Mouse (Mus musculus) R1 (cell line): Measurements from ENCODE around the gene Il16.
"Not testable (repeated sequence)": the region's sequence is repeated elsewhere in the genome, so short reads cannot be mapped to it uniquely, and the experiment has no call there.

Experiments used
- DNase-seq: peaks from one replicate; pipeline ENCODE4 v3.0.0-alpha.2; 2018; ENCODE audit warnings: low read depth, low spot score

Gene Il16

GRCm38 (mm10) chr7:83736341-83737115 is 9.0 kb downstream of the Il16 start:
- DNase-seq, result no peak

DNA sequence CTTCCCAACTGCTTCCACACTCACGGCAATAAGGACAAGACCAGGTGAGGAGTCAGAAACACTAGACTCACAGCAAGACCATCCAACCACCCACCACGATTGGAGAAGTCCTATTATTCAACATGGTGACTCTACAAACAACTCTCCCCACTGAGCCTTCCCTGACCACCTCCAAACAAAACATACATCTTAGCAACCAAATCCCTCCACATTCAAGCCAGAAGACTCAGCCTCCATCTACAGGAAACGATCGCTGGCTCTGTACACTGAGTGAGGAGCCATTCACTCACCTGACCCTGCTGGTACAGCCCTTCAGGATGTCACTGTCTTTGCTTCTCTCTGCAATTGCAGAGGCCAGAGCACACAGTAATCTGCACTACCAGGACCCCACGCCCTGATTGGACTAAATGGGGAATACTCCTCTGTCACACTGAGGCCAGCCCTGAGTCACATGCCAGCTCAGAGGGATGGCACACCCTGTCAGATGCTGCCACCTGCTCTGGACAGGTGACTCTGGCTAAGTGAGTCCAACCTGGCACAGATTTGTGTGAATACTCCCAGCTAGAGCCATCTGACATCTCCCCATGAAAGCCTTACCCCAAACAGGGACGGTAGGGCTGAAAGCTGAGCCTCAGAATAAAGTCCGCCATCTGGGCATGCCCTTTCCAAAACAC is 10.3 kb downstream of the Il16 start:
- no peak for DNase-seq

DNA sequence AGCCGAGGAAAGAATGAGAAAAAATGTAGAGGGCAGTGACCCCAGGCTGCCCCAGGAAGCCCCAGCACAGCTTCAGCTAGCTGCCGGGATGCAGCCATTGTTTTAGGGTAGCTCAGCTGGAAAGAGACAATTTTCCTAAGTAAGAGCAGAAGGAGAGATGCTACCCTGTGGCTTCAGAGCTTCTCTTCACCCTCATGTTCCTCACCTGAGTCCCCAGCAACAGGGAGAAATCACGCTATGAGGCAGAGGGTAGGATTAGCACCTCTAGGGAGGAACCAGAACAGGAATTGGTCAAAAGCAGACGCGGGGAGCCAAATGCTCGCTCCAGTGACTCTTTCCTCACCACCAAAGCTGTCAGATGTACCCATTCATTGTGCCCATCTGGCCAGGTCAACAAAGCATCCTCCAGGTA is 10.8 kb downstream of the Il16 start:
- DNase-seq, result no peak

GRCm38 (mm10) chr7:83734246-83734645 is 11.3 kb downstream of the Il16 start:
- no peak for DNase-seq

DNA sequence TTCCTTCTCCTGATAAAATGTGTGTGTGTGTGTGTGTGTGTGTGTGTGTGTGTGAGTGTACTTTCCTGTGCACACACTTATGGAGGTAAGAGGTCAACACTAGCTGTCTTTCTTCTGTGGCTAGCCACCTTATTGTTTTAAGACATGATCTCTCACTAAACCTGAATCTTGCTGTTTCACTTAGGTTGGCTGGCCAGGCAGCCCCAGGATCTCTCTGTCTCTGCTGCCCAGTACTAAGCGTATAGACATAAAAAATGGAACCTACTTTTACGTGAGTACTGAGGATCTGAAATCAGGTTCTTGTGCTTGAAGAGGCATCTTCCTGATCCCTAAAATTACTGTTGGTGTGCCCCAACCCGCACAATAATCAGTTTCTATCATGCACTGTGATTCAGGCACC is 12.7 kb downstream of the Il16 start:
- no peak for DNase-seq

GRCm38 (mm10) chr7:83731961-83732666 is 13.4 kb downstream of the Il16 start:
- no peak for DNase-seq

GRCm38 (mm10) chr7:83731297-83731696 is 14.2 kb downstream of the Il16 start:
- no peak for DNase-seq

GRCm38 (mm10) chr7:83726936-83727632 is 18.4 kb downstream of the Il16 start:
- DNase-seq, result no peak

- no peak for DNase-seq
These were observed 19.7 kb downstream of the Il16 start for GRCm38 (mm10) chr7:83725801-83726200.

DNA sequence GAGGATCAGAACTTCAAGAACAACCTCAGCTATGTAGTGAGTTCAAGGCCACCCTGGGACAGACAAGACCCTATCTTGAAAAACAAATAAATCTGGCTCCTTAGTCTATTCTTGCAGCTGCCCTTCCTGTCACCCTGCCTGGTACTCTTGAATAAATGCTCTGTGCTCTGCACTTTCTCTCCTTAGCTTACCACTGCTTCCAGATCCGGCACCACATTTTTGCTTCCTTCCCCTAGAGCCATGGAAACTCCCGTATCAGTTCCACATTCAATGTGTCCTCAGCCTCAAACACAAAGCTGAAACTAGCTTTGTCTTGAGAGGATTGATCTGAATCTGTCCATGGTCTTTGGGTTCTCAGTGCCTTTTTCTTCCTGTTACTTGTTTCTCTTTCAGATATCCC is 21.0 kb downstream of the Il16 start:
- DNase-seq, result no peak

- DNase-seq, result no peak
These were observed 21.6 kb downstream of the Il16 start for GRCm38 (mm10) chr7:83723954-83724353.

GRCm38 (mm10) chr7:83723221-83723620 is 22.3 kb downstream of the Il16 start:
- DNase-seq, result no peak

GRCm38 (mm10) chr7:83722485-83722884 is 23.0 kb downstream of the Il16 start:
- no peak for DNase-seq

GRCm38 (mm10) chr7:83720231-83720630 is 25.3 kb downstream of the Il16 start:
- DNase-seq, result no peak

- no peak for DNase-seq
These were observed 28.4 kb downstream of the Il16 start for GRCm38 (mm10) chr7:83717021-83717725.

- DNase-seq, result no peak
These were observed 31.9 kb downstream of the Il16 start for GRCm38 (mm10) chr7:83713639-83714038.

DNA sequence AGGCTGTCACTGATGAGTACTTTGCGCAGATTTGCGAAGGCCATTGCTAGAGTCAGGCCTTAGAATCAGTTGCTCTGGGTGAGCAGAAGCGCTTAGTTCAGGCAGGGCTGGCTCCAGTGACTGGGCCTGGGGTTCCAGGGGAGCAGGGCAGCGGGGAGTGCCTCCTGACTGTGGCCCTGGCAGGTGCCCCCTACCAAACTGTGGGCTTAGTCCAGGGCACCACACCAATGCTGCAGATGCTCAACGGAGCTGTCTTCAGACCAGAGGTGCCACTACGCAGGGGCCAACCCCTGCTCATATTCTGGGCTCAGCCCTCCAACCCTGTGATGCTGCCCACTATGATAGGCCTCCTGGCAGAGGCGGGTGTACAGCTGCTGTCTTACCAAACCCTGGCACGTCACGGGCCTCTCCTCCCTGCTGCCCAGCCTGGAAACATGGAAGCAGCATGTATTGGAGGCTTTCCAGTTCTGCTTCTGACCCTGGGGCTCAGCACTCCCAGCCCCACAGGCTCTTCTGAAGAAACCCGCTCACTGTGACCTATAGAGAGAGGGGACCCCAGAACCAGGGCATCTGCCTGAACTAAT is 33.8 kb downstream of the Il16 start:
- DNase-seq, result not testable (repeated sequence)

- no peak for DNase-seq
These were observed 42.3 kb downstream of the Il16 start for GRCm38 (mm10) chr7:83703046-83703775.

DNA sequence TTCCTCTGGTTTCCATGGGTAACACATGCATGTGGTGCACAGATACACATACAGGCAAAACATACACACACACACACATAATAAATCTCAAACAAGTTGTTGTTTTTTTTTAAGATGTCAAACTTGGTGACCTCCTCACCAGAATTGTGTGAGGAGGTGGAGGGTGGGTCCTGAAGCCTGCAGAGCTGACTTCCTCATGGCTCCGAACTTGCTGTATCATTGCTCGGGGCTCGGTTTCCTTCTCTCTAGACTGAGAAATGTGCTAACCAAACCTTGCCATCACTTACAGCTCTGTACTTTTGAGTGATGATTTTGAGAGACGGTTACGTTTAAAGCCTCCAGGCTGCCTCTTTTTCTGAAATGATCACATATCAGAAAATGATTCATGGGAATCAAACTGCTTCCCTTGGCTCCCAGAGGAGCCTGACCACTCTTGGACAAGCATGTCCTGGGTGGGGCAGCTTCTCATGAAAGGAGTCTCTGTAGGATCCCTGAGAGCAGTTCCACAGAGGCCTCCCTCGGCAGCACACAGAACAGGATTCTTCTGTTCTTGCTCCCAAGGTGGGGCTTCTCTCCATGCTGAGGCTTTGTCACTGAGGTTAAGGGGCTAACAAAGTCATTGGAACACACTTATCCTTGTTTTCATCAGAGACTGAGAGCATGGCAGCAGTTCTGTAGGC is 46.3 kb downstream of the Il16 start:
- DNase-seq, result no peak
